Mouse (Mus musculus) R1 (cell line): ENCODE measurements around the gene Spin4.

Experiments used
- DNase-seq: peaks from one replicate; pipeline ENCODE4 v3.0.0-alpha.2; 2018; ENCODE audit warnings: low read depth, low spot score

Gene Spin4

DNA sequence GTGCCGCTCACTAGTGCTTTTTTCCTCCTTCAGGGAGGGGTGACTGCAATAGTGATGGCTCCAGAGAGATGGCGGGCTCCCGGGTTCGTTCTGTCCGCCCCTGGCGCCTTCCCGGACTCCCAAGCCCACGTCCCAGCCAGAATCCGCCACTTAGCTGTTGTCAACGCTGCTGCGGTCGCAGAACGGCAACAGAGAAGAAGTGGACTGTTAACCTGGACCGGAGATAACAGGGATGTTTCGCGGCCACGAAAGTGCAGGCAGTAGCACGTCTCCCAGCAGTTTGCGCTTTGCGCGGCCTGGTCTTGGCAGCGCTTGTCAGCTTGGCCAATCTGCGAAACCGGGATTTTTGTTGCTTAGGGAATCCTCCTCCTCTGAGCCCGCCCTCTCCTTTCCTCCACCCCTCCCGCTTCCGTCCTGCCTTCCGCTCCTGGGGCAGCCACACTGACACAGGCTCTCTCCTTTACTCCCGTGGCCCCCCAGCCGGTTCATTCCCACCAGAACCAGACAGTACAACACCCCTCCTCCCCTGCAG is at the start of gene Spin4:
Gene Spin4 (minus strand): TSS at position 322 of the 532 bp plus-strand sequence.
- peak; percentile 87 for DNase-seq

- DNase-seq, result no peak
Measured at GRCm38 (mm10) chrX:95027907-95028306, 1.4 kb upstream of the Spin4 start.

DNA sequence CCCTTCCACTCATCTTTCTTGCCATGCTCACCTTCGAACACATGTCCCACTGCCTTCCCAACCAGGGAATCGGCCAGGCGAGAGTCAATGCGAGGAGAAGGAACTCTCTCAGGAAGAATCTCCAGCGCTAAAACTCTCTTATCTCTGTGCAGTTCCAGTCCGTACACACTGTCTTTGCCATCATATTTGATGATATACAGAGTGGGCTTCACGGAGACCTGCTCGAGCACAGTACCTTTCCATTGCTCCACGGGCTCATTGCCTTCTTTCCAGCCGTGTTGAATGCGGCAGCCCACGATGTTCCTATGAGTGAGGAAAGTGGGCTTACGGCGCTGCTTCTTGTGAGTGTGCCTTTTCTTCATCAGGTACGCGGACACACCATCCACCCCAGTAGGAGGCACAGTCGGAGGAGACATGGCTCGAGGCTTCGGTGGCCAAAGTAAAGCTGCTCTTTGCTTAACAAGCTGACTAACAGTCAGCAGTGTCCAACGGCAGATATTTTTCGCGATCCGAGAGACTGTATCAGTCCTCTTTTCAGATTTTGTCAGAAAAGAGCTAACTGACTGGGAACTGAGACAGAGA is 612 bp downstream of the Spin4 start:
- no peak for DNase-seq

- DNase-seq, result peak; percentile 34
Measured at GRCm38 (mm10) chrX:95012033-95012432, 14.4 kb downstream of the Spin4 start.

DNA sequence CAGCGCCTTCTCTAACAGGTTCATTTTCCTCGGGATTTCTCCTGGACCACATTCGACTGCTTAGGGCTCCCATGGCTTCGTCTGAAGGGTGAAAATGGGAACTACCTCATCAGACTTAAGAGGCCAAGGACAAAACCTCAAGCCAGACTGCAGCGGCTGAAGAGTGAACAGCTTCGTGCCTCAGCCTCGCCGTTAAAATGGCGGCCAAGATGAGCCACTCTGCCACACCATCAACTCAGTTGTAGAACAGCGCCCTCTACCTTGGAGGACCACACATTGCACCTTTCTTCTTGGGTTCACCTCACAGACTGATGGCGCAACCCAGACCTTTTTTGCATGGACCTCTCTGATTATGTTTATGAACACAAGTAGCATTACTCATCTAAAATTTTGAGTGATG is 27.6 kb downstream of the Spin4 start:
- DNase-seq, result peak; percentile 48

DNA sequence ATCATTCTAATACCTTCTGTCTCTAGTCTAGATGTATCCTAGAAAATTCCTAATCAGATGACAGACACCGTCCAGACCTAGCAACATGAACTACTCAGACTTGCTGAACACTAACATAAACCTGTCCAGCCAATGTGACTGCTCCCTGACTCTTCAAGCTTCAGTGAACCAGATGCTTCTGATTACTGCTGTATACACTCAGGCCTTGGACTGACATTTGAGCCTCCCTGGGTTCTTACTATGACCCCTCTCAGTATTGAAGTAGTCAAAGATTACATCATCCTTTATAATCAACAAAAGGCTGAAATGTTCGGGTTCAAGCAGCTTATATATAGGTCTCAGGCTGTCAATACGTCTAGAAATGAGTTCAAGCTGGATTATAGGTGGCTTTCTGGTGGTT is 32.4 kb downstream of the Spin4 start:
- DNase-seq, result no peak

GRCm38 (mm10) chrX:94990903-94991302 is 35.6 kb downstream of the Spin4 start:
- DNase-seq, result no peak

GRCm38 (mm10) chrX:94990080-94990825 is 36.2 kb downstream of the Spin4 start:
- DNase-seq, result peak; percentile 25
